Mouse (Mus musculus) liver, embryonic 12.5 days (tissue): ENCODE measurements at regions not wholly inside any gene's neighbourhood (a gene's known extent, or its start where the extent isn't known, plus 50 kb on each side); places are given as distances from the start of the nearest gene placed in this dataset.

Source experiments
- ATAC-seq: fragments of 200-750 bp; cut with Nextera tagmentation; 2 replicates; pipeline ENCODE4 v1.8.0; 2017; ENCODE audit warnings: moderate number of reproducible peaks, mild to moderate bottlenecking, moderate library complexity
- H3K27ac ChIP-seq: fragments of 300-500 bp; sonication (generic); 2 replicates; pipeline ENCODE4 v1.5.1; 2016; ENCODE audit warnings: mild to moderate bottlenecking
- H3K27me3 ChIP-seq: fragments of 300-500 bp; sonication (generic); replicated peaks from 2 replicates; pipeline ENCODE4 v1.6.1; 2016; ENCODE audit warnings: mild to moderate bottlenecking, moderate library complexity
- H3K36me3 ChIP-seq: fragments of 300-500 bp; sonication (generic); 2 replicates; pipeline ENCODE4 v1.6.1; 2016; ENCODE audit warnings: mild to moderate bottlenecking, moderate library complexity
- H3K4me1 ChIP-seq: fragments of 300-500 bp; sonication (generic); 2 replicates; pipeline ENCODE4 v1.6.1; 2016
- H3K4me2 ChIP-seq: fragments of 300-500 bp; sonication (generic); 2 replicates; pipeline ENCODE4 v1.6.1; 2016; ENCODE audit warnings: mild to moderate bottlenecking, moderate library complexity
- H3K4me3 ChIP-seq: fragments of 300-500 bp; sonication (generic); 2 replicates; pipeline ENCODE4 v1.5.1; 2016; ENCODE audit warnings: mild to moderate bottlenecking, moderate library complexity
- H3K9ac ChIP-seq: fragments of 300-500 bp; sonication (generic); 2 replicates; pipeline ENCODE4 v1.6.1; 2016; ENCODE audit warnings: mild to moderate bottlenecking, moderate library complexity
- H3K9me3 ChIP-seq: fragments of 300-500 bp; sonication (generic); replicated peaks from 2 replicates; pipeline ENCODE4 v1.6.1; 2016; ENCODE audit warnings: mild to moderate bottlenecking, moderate library complexity
- WGBS: fragments of 180-500 bp; shearing (Covaris S2); methylation state at CpG from one replicate; pipeline ENCODE4 v1.1.7; 2016; ENCODE audit not compliant: insufficient replicate concordance; 5-methylcytosine and 5-hydroxymethylcytosine counted together

- no peaks in the 10 kb centered on the region for H3K4me1 ChIP-seq
- H3K9me3 ChIP-seq: no peaks in the 10 kb centered on the region
- 61% methylated on average over 5 of the region's 5 CpGs for WGBS
- no peak for ATAC-seq
- H3K27ac ChIP-seq: no peak overlapping the region
- no peak overlapping the region for H3K9ac ChIP-seq
- no peaks in the 10 kb centered on the region for H3K36me3 ChIP-seq
- H3K27me3 ChIP-seq: no peaks in the 10 kb centered on the region
- no peak overlapping the region for H3K4me3 ChIP-seq
- no peak overlapping the region for H3K4me2 ChIP-seq
Measured at GRCm38 (mm10) chr11:63457250-63457649, 328.5 kb downstream of the Pmp22 start.

- WGBS: 74% methylated on average over 7 of the region's 7 CpGs
- Histone ChIP-seq H3K27me3 (no peaks in the 10 kb centered on the region), H3K4me2 (no peak overlapping the region), H3K9me3 (no peaks in the 10 kb centered on the region), H3K27ac (no peak overlapping the region), H3K4me3 (no peak overlapping the region), H3K4me1 (no peaks in the 10 kb centered on the region), H3K9ac (no peak overlapping the region), H3K36me3 (no peaks in the 10 kb centered on the region)
- ATAC-seq: no peak
Measured at GRCm38 (mm10) chr11:63460146-63460545, 331.4 kb downstream of the Pmp22 start.

- no peak overlapping the region for H3K27ac ChIP-seq
- H3K4me2 ChIP-seq: no peak overlapping the region
- ATAC-seq: no peak
- H3K4me1 ChIP-seq: no peaks in the 10 kb centered on the region
- H3K9ac ChIP-seq: no peak overlapping the region
- H3K27me3 ChIP-seq: no peaks in the 10 kb centered on the region
- 64% methylated on average over 18 of the region's 18 CpGs for WGBS
- no peaks in the 10 kb centered on the region for H3K36me3 ChIP-seq
- no peak overlapping the region for H3K4me3 ChIP-seq
- no peaks in the 10 kb centered on the region for H3K9me3 ChIP-seq
Measured at GRCm38 (mm10) chr11:63463797-63464331, 335.1 kb downstream of the Pmp22 start.

DNA sequence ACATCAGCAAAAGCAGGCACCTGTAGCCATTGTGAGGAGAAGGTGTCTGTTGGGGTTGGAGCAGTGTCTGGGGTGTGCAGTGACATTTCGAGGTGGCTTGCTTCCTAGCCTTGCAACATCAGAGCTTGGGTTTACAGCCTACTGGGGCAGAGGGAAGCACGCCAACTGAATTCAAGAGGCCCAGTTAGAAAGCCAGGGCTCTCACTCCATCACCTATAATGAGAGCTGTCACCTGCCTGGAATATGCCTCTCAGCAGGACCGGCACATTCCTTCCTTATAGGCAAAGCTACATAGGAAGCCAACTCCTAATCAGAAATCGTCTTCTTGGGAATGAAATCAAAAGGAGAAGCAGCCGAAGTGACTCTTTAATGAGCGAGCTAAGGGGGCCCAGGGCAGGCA lies 337.2 kb downstream of the Pmp22 start:
- 68% methylated on average over 6 of the region's 6 CpGs for WGBS
- no peak for ATAC-seq
- no peaks in the 10 kb centered on the region for H3K4me1 ChIP-seq

GRCm38 (mm10) chr11:63466541-63466940 lies 337.8 kb downstream of the Pmp22 start:
- no peaks in the 10 kb centered on the region for H3K36me3 ChIP-seq
- H3K27me3 ChIP-seq: no peaks in the 10 kb centered on the region
- no peak overlapping the region for H3K9ac ChIP-seq
- no peak for ATAC-seq
- H3K9me3 ChIP-seq: no peaks in the 10 kb centered on the region
- WGBS: 62% methylated on average over 2 of the region's 2 CpGs
- no peaks in the 10 kb centered on the region for H3K4me1 ChIP-seq
- no peak overlapping the region for H3K27ac ChIP-seq
- H3K4me2 ChIP-seq: no peak overlapping the region
- H3K4me3 ChIP-seq: no peak overlapping the region

More for the DNA sequence above, 337.2 kb downstream of the Pmp22 start:
- H3K9me3 ChIP-seq: no peaks in the 10 kb centered on the region
- no peak overlapping the region for H3K9ac ChIP-seq
- no peaks in the 10 kb centered on the region for H3K27me3 ChIP-seq
- no peaks in the 10 kb centered on the region for H3K36me3 ChIP-seq
- H3K4me3 ChIP-seq: no peak overlapping the region
- no peak overlapping the region for H3K27ac ChIP-seq
- no peak overlapping the region for H3K4me2 ChIP-seq

- H3K4me2 ChIP-seq: no peak overlapping the region
- H3K4me3 ChIP-seq: no peak overlapping the region
- H3K4me1 ChIP-seq: no peaks in the 10 kb centered on the region
- H3K9me3 ChIP-seq: 0 out of 2 replicates have a peak, but pooled peaks cover 3% of the 10 kb centered on the region
- ATAC-seq: no peak
- no peak overlapping the region for H3K9ac ChIP-seq
- no peaks in the 10 kb centered on the region for H3K27me3 ChIP-seq
- WGBS: 86% methylated on average over 15 of the region's 15 CpGs
- no peak overlapping the region for H3K27ac ChIP-seq
- no peaks in the 10 kb centered on the region for H3K36me3 ChIP-seq
Measured at GRCm38 (mm10) chr11:63474831-63475230, 346.0 kb downstream of the Pmp22 start.

- 65% methylated on average over 7 of the region's 7 CpGs for WGBS
- Histone ChIP-seq H3K9me3 (peaks cover 10% of the 10 kb centered on the region), H3K4me2 (no peak overlapping the region), H3K36me3 (no peaks in the 10 kb centered on the region), H3K4me1 (no peaks in the 10 kb centered on the region), H3K27me3 (no peaks in the 10 kb centered on the region), H3K9ac (no peak overlapping the region), H3K4me3 (no peak overlapping the region), H3K27ac (no peak overlapping the region)
- ATAC-seq: no peak
Measured at GRCm38 (mm10) chr11:63481676-63482310, 353.0 kb downstream of the Pmp22 start.

GRCm38 (mm10) chr11:63482593-63482992 lies 353.8 kb downstream of the Pmp22 start:
- 64% methylated on average over 6 of the region's 6 CpGs for WGBS
- peaks cover 10% of the 10 kb centered on the region for H3K9me3 ChIP-seq
- H3K4me2 ChIP-seq: no peak overlapping the region
- H3K4me3 ChIP-seq: no peak overlapping the region
- H3K36me3 ChIP-seq: no peaks in the 10 kb centered on the region
- H3K27me3 ChIP-seq: no peaks in the 10 kb centered on the region
- H3K9ac ChIP-seq: no peak overlapping the region
- H3K4me1 ChIP-seq: no peaks in the 10 kb centered on the region
- H3K27ac ChIP-seq: no peak overlapping the region
- ATAC-seq: no peak

DNA sequence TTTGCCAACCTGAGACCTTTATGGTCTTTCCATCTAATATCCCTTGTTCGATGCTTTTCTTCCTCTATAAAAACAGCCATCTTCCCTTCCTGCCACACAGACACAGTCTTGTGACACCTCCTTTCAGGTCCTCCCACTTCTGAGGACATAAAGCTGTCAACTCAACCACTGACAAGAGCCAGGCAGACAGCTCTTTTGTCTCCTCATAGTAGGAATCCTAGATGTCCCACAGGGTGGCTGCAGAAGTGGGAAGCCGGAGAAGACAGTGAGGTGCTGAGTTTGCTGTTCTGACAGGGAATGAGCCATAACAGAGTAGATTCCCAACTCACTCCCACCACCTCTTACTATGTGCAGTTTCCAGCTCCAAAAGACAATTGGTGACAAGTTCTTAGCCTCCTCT lies 358.4 kb downstream of the Pmp22 start:
- no peak overlapping the region for H3K4me3 ChIP-seq
- H3K36me3 ChIP-seq: no peaks in the 10 kb centered on the region
- no peak overlapping the region for H3K27ac ChIP-seq
- no peaks in the 10 kb centered on the region for H3K27me3 ChIP-seq
- ATAC-seq: no peak
- H3K4me2 ChIP-seq: no peak overlapping the region
- WGBS: 39% methylated on average over 2 of the region's 2 CpGs
- no peak overlapping the region for H3K9ac ChIP-seq
- H3K9me3 ChIP-seq: no peaks in the 10 kb centered on the region
- no peaks in the 10 kb centered on the region for H3K4me1 ChIP-seq

GRCm38 (mm10) chr11:63502181-63502580 lies 373.4 kb downstream of the Pmp22 start:
- no peak overlapping the region for H3K9ac ChIP-seq
- H3K4me3 ChIP-seq: no peak overlapping the region
- WGBS: 55% methylated on average over 5 of the region's 5 CpGs
- no peak for ATAC-seq
- no peaks in the 10 kb centered on the region for H3K4me1 ChIP-seq
- H3K36me3 ChIP-seq: no peaks in the 10 kb centered on the region
- no peaks in the 10 kb centered on the region for H3K9me3 ChIP-seq
- no peak overlapping the region for H3K27ac ChIP-seq
- H3K4me2 ChIP-seq: no peak overlapping the region
- H3K27me3 ChIP-seq: no peaks in the 10 kb centered on the region

GRCm38 (mm10) chr11:63507387-63507786 lies 378.6 kb downstream of the Pmp22 start:
- ATAC-seq: no peak
- 75% methylated on average over 8 of the region's 8 CpGs for WGBS
- H3K36me3 ChIP-seq: no peaks in the 10 kb centered on the region

GRCm38 (mm10) chr11:63508727-63509126 lies 379.9 kb downstream of the Pmp22 start:
- H3K27ac ChIP-seq: no peak overlapping the region
- H3K4me1 ChIP-seq: no peaks in the 10 kb centered on the region
- H3K27me3 ChIP-seq: no peaks in the 10 kb centered on the region
- no peak for ATAC-seq
- no peaks in the 10 kb centered on the region for H3K9me3 ChIP-seq
- no peak overlapping the region for H3K9ac ChIP-seq
- no peak overlapping the region for H3K4me2 ChIP-seq
- 68% methylated on average over 2 of the region's 2 CpGs for WGBS
- H3K4me3 ChIP-seq: no peak overlapping the region
- no peaks in the 10 kb centered on the region for H3K36me3 ChIP-seq

More at GRCm38 (mm10) chr11:63507387-63507786, 378.6 kb downstream of the Pmp22 start:
- H3K4me3 ChIP-seq: no peak overlapping the region
- H3K9ac ChIP-seq: no peak overlapping the region
- no peaks in the 10 kb centered on the region for H3K4me1 ChIP-seq
- H3K4me2 ChIP-seq: no peak overlapping the region
- no peaks in the 10 kb centered on the region for H3K27me3 ChIP-seq
- no peaks in the 10 kb centered on the region for H3K9me3 ChIP-seq
- H3K27ac ChIP-seq: no peak overlapping the region

- Histone ChIP-seq H3K4me3 (no peak overlapping the region), H3K9me3 (no peaks in the 10 kb centered on the region), H3K4me2 (no peak overlapping the region), H3K36me3 (no peaks in the 10 kb centered on the region), H3K27ac (no peak overlapping the region), H3K27me3 (no peaks in the 10 kb centered on the region), H3K9ac (no peak overlapping the region), H3K4me1 (no peaks in the 10 kb centered on the region)
- ATAC-seq: no peak
- WGBS: 72% methylated on average over 7 of the region's 7 CpGs
Measured at GRCm38 (mm10) chr11:63510611-63511010, 381.8 kb downstream of the Pmp22 start.
